Mouse (Mus musculus): ENCODE measurements around the gene Gnaq. TPM values are rescaled to one million over a fixed set of nuclear protein-coding genes. Genes with fewer than 3 reads are reported as not detected.

Gene Gnaq
- total RNA-seq, 1 experiment, result 17.8 TPM

- Histone ChIP-seq H3K27ac (ENCODE audit: insufficient read depth, low read depth, low read length, poor library complexity, severe bottlenecking) (no peak overlapping the region), H3K9ac (ENCODE audit: insufficient read depth, low read depth, low read length, poor library complexity, severe bottlenecking) (peak overlapping the region; percentile 87; the same call in 1 of the 2 replicates), H3K36me3 (ENCODE audit: control insufficient read depth, insufficient read depth, low read length, poor library complexity, severe bottlenecking) (no peaks in the 10 kb centered on the region), H3K4me3 (ENCODE audit: insufficient read depth in 1 of 2, low read depth in 1 of 2, low read length in 2 of 2, poor library complexity in 1 of 2, severe bottlenecking in 1 of 2) (peak overlapping the region; percentile 94 to 96), H3K9me3 (ENCODE audit: control insufficient read depth, insufficient read depth, low read depth, low read length) (no peaks in the 10 kb centered on the region), H3K4me1 (ENCODE audit: control insufficient read depth in 2 of 2, insufficient read depth in 2 of 2, low read length in 2 of 2, poor library complexity in 1 of 2) (peaks cover 2 to 6% of the 10 kb centered on the region in 2 experiments; a peak in 2 of 4 replicates)
- DNase-seq (ENCODE audit: low read depth, low spot score), result no peak
- in situ Hi-C loops (cut with MboI; ENCODE audit: low sequenced_read_pairs in 2 of 2, unreplicated experiment in 2 of 2), result no loop called here
- TF ChIP-seq MAFK (IDR thresholded peaks at IDR 0.05; ENCODE audit: insufficient read depth, low read depth, low read length) (no peak), ZNF384 (IDR thresholded peaks at IDR 0.05; ENCODE audit: low read depth, low read length) (no peak), HCFC1 (IDR thresholded peaks at IDR 0.05; ENCODE audit: borderline replicate concordance, insufficient read depth, low read length) (no peak), ZC3H11A (IDR thresholded peaks at IDR 0.05; ENCODE audit: borderline replicate concordance, low read depth, low read length) (no peak), CHD2 (IDR thresholded peaks at IDR 0.05; ENCODE audit: low read depth, low read length) (no peak)
Observed at GRCm38 (mm10) chr19:16131831-16132230, 800 bp upstream of the Gnaq start.

- peak; percentile 71 for DNase-seq (ENCODE audit: low read depth, low spot score)
- TF ChIP-seq MAFK (IDR thresholded peaks at IDR 0.05; ENCODE audit: insufficient read depth, low read depth, low read length) (no peak), HCFC1 (IDR thresholded peaks at IDR 0.05; ENCODE audit: borderline replicate concordance, insufficient read depth, low read length) (no peak), ZC3H11A (IDR thresholded peaks at IDR 0.05; ENCODE audit: borderline replicate concordance, low read depth, low read length) (no peak), ZNF384 (IDR thresholded peaks at IDR 0.05; ENCODE audit: low read depth, low read length) (no peak), CHD2 (IDR thresholded peaks at IDR 0.05; ENCODE audit: low read depth, low read length) (no peak)
- H3K4me1 ChIP-seq (ENCODE audit: control insufficient read depth in 2 of 2, insufficient read depth in 2 of 2, low read length in 2 of 2, poor library complexity in 1 of 2), result peaks cover 2 to 6% of the 10 kb centered on the region in 2 experiments; a peak in 2 of 4 replicates
- H3K4me3 ChIP-seq (ENCODE audit: insufficient read depth in 1 of 2, low read depth in 1 of 2, low read length in 2 of 2, poor library complexity in 1 of 2, severe bottlenecking in 1 of 2), result peak overlapping the region; percentile 94 to 96
- H3K36me3 ChIP-seq (ENCODE audit: control insufficient read depth, insufficient read depth, low read length, poor library complexity, severe bottlenecking), result no peaks in the 10 kb centered on the region
- in situ Hi-C loops (cut with MboI; ENCODE audit: low sequenced_read_pairs in 2 of 2, unreplicated experiment in 2 of 2), result no loop called here
- peak overlapping the region; percentile 88 for H3K9ac ChIP-seq (ENCODE audit: insufficient read depth, low read depth, low read length, poor library complexity, severe bottlenecking)
- H3K9me3 ChIP-seq (ENCODE audit: control insufficient read depth, insufficient read depth, low read depth, low read length), result no peaks in the 10 kb centered on the region
- peak overlapping the region; percentile 72; the same call in 1 of the 2 replicates for H3K27ac ChIP-seq (ENCODE audit: insufficient read depth, low read depth, low read length, poor library complexity, severe bottlenecking)
Observed at GRCm38 (mm10) chr19:16132340-16132790, 266 bp upstream of the Gnaq start.

- peak overlapping the region; percentile 72 for H3K27ac ChIP-seq (ENCODE audit: insufficient read depth, low read depth, low read length, poor library complexity, severe bottlenecking)
- H3K4me1 ChIP-seq (ENCODE audit: control insufficient read depth in 2 of 2, insufficient read depth in 2 of 2, low read length in 2 of 2, poor library complexity in 1 of 2), result peaks cover 2 to 6% of the 10 kb centered on the region in 2 experiments; a peak in 2 of 4 replicates
- TF ChIP-seq MAFK (IDR thresholded peaks at IDR 0.05; ENCODE audit: insufficient read depth, low read depth, low read length) (no peak), HCFC1 (IDR thresholded peaks at IDR 0.05; ENCODE audit: borderline replicate concordance, insufficient read depth, low read length) (no peak; the same call in 1 of the 2 replicates), CHD2 (IDR thresholded peaks at IDR 0.05; ENCODE audit: low read depth, low read length) (no peak), ZNF384 (IDR thresholded peaks at IDR 0.05; ENCODE audit: low read depth, low read length) (no peak), ZC3H11A (IDR thresholded peaks at IDR 0.05; ENCODE audit: borderline replicate concordance, low read depth, low read length) (no peak)
- H3K9me3 ChIP-seq (ENCODE audit: control insufficient read depth, insufficient read depth, low read depth, low read length), result no peaks in the 10 kb centered on the region
- no peaks in the 10 kb centered on the region for H3K36me3 ChIP-seq (ENCODE audit: control insufficient read depth, insufficient read depth, low read length, poor library complexity, severe bottlenecking)
- in situ Hi-C loops (cut with MboI; ENCODE audit: low sequenced_read_pairs in 2 of 2, unreplicated experiment in 2 of 2), result no loop called here
- peak overlapping the region; percentile 94 to 96 for H3K4me3 ChIP-seq (ENCODE audit: insufficient read depth in 1 of 2, low read depth in 1 of 2, low read length in 2 of 2, poor library complexity in 1 of 2, severe bottlenecking in 1 of 2)
- H3K9ac ChIP-seq (ENCODE audit: insufficient read depth, low read depth, low read length, poor library complexity, severe bottlenecking), result peak overlapping the region; percentile 88
- no peak for DNase-seq (ENCODE audit: low read depth, low spot score)
Observed at GRCm38 (mm10) chr19:16132865-16133720, 462 bp downstream of the Gnaq start.

GRCm38 (mm10) chr19:16133721-16134570 lies 1.3 kb downstream of the Gnaq start:
- Histone ChIP-seq H3K9ac (ENCODE audit: insufficient read depth, low read depth, low read length, poor library complexity, severe bottlenecking) (peak overlapping the region; percentile 88), H3K9me3 (ENCODE audit: control insufficient read depth, insufficient read depth, low read depth, low read length) (no peaks in the 10 kb centered on the region), H3K4me3 (ENCODE audit: insufficient read depth in 1 of 2, low read depth in 1 of 2, low read length in 2 of 2, poor library complexity in 1 of 2, severe bottlenecking in 1 of 2) (peak overlapping the region; percentile 94 to 96), H3K36me3 (ENCODE audit: control insufficient read depth, insufficient read depth, low read length, poor library complexity, severe bottlenecking) (no peaks in the 10 kb centered on the region), H3K27ac (ENCODE audit: insufficient read depth, low read depth, low read length, poor library complexity, severe bottlenecking) (no peak overlapping the region), H3K4me1 (ENCODE audit: control insufficient read depth in 2 of 2, insufficient read depth in 2 of 2, low read length in 2 of 2, poor library complexity in 1 of 2) (peaks cover 2 to 6% of the 10 kb centered on the region in 2 experiments; a peak in 2 of 4 replicates)
- TF ChIP-seq MAFK (IDR thresholded peaks at IDR 0.05; ENCODE audit: insufficient read depth, low read depth, low read length), result no peak
- TF ChIP-seq ZC3H11A (IDR thresholded peaks at IDR 0.05; ENCODE audit: borderline replicate concordance, low read depth, low read length), result no peak
- TF ChIP-seq CHD2 (IDR thresholded peaks at IDR 0.05; ENCODE audit: low read depth, low read length), result no peak
- TF ChIP-seq ZNF384 (IDR thresholded peaks at IDR 0.05; ENCODE audit: low read depth, low read length), result no peak
- TF ChIP-seq HCFC1 (IDR thresholded peaks at IDR 0.05; ENCODE audit: borderline replicate concordance, insufficient read depth, low read length), result no peak
- DNase-seq (ENCODE audit: low read depth, low spot score), result no peak
- in situ Hi-C loops (cut with MboI; ENCODE audit: low sequenced_read_pairs in 2 of 2, unreplicated experiment in 2 of 2), result no loop called here

Data from ES-E14 (cell line).